Mouse (Mus musculus): ENCODE data around the gene 6030408B16Rik.

6030408B16Rik gene

DNA sequence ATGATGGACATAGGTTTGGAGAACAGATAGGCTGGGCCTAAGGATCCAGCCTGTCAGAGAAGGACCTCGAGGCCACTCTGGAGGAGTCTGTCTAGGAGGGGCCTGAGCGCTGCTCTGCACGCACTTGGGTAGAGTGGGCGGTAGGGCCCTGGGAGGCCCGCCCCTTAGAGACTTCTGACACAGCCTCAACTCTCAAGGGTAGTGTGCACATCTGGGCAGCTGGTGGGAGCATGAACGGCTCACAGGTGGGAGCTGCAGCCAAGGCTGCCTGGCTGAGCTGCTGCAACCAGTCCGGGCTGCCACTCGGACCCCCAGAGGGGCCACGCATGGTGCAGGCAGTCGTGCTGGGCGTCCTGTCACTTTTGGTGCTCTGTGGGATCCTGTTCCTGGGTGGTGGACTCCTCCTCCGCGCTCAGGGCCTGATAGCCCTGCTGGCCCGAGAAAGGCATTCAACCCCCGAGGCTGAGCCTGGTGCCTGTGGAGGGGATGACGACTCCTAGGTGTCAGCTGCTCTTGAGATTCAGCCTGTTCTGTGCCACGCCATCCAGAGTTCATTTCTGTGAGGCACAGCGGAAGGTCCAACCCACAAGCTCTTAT lies at the start of gene 6030408B16Rik:
Gene 6030408B16Rik (plus strand): TSS at position 188 of the 597 bp plus-strand sequence.
- no peak for DNase-seq (ENCODE audit: low spot score)

DNA sequence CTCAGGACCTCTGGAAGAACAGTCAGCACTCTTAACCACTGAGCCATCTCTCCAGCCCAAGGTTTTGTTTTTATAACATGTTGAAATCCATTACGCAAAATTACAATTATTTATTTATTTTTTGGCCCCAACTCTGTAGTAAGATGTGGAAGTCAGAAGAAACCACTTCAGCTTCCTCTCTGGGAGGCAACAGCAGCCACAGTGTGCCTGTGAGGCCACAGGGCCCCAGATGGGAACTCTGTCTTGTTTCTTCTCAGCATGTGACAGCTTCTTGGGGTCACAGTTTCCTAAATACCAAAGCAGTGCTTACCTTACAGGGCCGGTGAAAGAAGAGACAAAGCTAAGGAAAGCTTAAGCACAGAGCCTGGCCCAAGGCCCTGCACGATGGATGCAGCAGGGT lies 49.0 kb upstream of the 6030408B16Rik start:
- peak; percentile 31 for DNase-seq (ENCODE audit: low spot score)

- peak; percentile 99 for DNase-seq (ENCODE audit: low spot score)
Observed at GRCm38 (mm10) chr15:101246231-101247154, 46.5 kb upstream of the 6030408B16Rik start.

DNA sequence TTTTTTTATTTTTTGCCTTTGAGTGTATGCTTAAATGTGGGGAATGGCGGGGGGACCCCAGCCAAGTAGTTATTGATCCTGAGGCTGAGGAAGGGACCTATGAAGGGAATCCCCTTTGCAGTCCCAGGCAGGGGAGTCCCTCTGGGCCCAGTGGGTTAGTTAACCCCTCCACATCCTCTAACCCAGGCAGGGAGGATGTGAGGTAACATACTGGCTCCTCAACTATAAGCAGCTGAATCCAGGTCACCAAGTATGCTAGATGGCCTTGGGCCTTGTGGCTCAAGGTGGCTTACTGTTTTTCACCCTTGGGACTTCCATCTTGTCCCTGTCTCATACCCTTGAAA lies 45.9 kb upstream of the 6030408B16Rik start:
- DNase-seq (ENCODE audit: low spot score): no peak

GRCm38 (mm10) chr15:101248029-101248710 lies 44.8 kb upstream of the 6030408B16Rik start:
- peak; percentile 30 for DNase-seq (ENCODE audit: low spot score)

- no peak for DNase-seq (ENCODE audit: low spot score)
Observed at GRCm38 (mm10) chr15:101250220-101250800, 42.7 kb upstream of the 6030408B16Rik start.

DNA sequence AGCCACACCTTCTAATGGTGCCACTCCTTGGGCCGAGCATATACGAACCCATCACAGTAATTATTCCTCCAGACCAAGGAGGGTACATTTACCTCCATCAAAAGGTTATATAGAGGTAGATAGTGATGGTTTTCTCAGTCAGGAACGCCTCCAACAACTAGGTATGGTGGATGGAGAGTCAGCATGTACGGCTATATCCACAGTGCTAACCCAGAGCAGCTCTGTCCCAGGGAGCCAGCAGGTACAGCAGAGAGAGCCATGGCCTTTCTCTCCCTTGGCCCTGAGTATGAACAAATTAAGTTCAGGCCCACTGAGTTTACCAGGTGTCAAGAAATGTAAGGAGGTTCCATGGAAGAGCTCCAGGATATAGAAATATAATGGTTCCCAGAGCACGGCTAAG lies 41.1 kb upstream of the 6030408B16Rik start:
- no peak for DNase-seq (ENCODE audit: low spot score)

DNA sequence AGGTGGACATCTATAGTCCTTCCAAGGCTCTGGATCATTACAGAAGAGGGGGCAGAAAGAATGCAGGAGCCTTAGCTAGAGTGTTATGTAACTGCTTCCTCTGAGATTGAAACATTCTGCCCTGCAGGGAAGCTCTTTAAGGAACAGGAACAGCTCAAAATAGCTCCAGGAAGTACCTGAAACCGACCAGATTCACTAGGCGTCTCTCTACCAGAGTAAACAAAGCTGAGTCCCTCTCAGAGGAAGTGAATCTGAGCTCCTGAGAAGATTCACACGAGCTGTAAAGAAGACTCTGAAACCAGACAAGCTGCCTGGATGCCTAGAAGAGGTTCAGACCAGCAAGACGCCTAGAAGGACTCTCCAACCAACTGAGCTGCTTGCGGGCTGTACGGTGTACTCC lies 40.4 kb upstream of the 6030408B16Rik start:
- no peak for DNase-seq (ENCODE audit: low spot score)

- no peak for DNase-seq (ENCODE audit: low spot score)
Observed at GRCm38 (mm10) chr15:101253563-101253885, 39.5 kb upstream of the 6030408B16Rik start.

GRCm38 (mm10) chr15:101253886-101254795 lies 38.9 kb upstream of the 6030408B16Rik start, which contains the start of gene Nr4a1:
Nr4a1 (plus strand) TSS chr15:101254269.
- DNase-seq (ENCODE audit: low spot score): peak; percentile 56

- DNase-seq (ENCODE audit: low spot score): no peak
Observed at GRCm38 (mm10) chr15:101255842-101256462, 37.1 kb upstream of the 6030408B16Rik start.

DNA sequence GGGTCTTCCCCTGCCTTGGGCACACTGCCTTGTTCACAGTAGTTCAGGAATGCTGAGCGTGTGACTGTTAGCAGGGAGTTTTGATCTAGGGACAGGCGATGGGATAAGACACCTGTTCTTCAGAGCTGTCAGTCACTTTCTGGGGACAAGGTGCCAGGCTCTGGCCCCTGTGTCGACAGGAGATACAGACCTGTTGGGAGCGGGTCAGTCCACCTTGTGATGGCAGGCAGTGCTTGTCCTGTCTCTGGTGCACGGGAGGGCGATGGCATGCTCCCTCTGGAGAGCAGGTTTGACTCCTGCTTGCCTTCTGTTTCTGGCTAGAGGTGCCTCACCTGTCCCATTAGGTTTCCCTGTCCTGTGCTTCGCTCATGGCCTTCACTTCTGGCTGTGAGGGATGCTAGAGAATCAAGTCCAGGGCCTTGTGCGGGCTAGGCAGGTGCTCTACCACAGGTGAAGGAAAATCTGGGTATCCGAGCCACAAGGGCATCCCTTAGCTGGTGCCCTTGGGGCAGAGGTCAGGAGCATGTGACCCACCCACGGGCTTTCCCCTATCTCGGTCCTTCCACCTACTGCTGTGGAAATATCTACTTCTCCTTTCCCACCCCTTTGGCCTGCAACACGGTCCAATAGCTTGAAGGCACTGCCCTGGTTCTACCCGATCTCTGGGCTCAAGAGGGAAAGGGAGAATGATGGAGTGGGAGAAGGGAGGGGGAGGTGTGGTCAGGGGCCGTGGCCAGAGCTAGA lies 36.4 kb upstream of the 6030408B16Rik start:
- no peak for DNase-seq (ENCODE audit: low spot score)

- DNase-seq (ENCODE audit: low spot score): no peak
Observed at GRCm38 (mm10) chr15:101258420-101258819, 34.6 kb upstream of the 6030408B16Rik start.

DNA sequence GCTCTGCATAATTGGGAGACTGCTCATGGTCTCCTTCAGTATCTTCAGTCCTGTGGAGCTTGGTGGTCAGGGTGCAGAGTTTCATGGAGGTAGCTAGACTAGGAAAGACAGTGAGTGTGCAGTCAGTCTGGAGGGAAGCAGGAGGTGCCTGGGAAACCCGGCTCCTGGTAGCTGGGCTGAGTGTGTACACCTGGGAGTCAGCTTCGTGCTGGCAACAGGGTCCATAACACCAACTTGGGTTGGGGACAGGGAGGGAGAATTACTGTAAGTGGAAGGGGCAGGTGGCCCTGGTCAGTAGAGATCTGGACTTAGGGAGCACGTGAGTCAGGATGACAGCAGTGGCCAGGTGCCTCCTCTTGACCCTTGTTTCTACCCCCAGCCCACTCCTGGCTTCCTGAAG lies 33.1 kb upstream of the 6030408B16Rik start:
- no peak for DNase-seq (ENCODE audit: low spot score)

DNA sequence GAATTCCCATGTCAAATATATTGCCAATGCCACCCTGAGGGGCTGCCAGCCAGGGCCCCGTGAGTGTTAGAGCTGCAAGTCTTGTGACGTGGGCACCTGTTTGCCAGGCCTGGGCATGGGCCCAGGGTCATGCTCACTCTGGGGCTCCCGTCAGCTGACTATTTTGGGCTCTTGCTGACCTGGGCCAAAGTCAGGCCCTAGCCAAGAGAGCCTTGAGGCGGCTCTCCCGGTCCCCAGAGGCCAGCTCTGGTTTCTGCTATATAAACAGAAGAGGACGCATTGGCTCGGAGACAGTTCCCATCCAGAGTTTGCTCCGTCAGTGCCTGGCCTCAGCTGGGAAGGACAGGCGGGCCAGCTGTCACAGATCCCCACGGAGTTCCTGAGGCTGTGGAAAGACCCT lies 32.6 kb upstream of the 6030408B16Rik start:
- peak; percentile 96 for DNase-seq (ENCODE audit: low spot score)

- no peak for DNase-seq (ENCODE audit: low spot score)
Observed at GRCm38 (mm10) chr15:101260874-101261622, 32.0 kb upstream of the 6030408B16Rik start.

GRCm38 (mm10) chr15:101262502-101262901 lies 30.5 kb upstream of the 6030408B16Rik start:
- DNase-seq (ENCODE audit: low spot score): no peak

- peak; percentile 86 for DNase-seq (ENCODE audit: low spot score)
Observed at GRCm38 (mm10) chr15:101266132-101266963, 26.7 kb upstream of the 6030408B16Rik start.

Data from adipocyte (in vitro differentiated cells).